Mouse (Mus musculus) embryonic fibroblast, embryonic 13.5 days (primary cell): ENCODE results near the gene Bscl2. TPM values are rescaled to one million over a fixed set of nuclear protein-coding genes. Genes with fewer than 3 reads are reported as not detected.
"Not testable (repeated sequence)": the region's sequence is repeated elsewhere in the genome, so short reads cannot be mapped to it uniquely, and the experiment has no call there.

Experiments used
- H3K27ac ChIP-seq: 2 replicates; pipeline ENCODE4 v1.5.1; 2012; ENCODE audit warnings: low read length, control low read depth, inconsistent platforms; ENCODE audit not compliant: insufficient read depth
- H3K4me1 ChIP-seq: 2 replicates; pipeline ENCODE4 v1.6.1; 2011; ENCODE audit warnings: low read length; ENCODE audit not compliant: control insufficient read depth, insufficient read depth
- H3K4me3 ChIP-seq: 2 replicates; pipeline ENCODE4 v1.5.1; 2011; ENCODE audit warnings: mild to moderate bottlenecking, control low read depth, low read length; ENCODE audit not compliant: insufficient read depth
- CTCF ChIP-seq: IDR thresholded peaks from 2 replicates; pipeline ENCODE4 v1.5.1; 2011; ENCODE audit warnings: mild to moderate bottlenecking, control low read depth, low read length, moderate library complexity, borderline replicate concordance; ENCODE audit not compliant: insufficient read depth
- POLR2A ChIP-seq: IDR thresholded peaks from 2 replicates; pipeline ENCODE4 v1.6.1; 2011; ENCODE audit warnings: low read depth, mild to moderate bottlenecking, control low read depth, low read length, moderate library complexity
- polyA plus RNA-seq: library from polyadenylated mRNA; stranded (reverse); fragments of >200 nt; gene quantifications from 2 replicates; pipeline ENCODE4 v1.2.4, GENCODE M21; 2011; ENCODE audit warnings: low read depth; ENCODE audit not compliant: missing spikeins, insufficient read length

The Bscl2 gene
- polyA plus RNA-seq, 1 experiment: 50.0 TPM

DNA sequence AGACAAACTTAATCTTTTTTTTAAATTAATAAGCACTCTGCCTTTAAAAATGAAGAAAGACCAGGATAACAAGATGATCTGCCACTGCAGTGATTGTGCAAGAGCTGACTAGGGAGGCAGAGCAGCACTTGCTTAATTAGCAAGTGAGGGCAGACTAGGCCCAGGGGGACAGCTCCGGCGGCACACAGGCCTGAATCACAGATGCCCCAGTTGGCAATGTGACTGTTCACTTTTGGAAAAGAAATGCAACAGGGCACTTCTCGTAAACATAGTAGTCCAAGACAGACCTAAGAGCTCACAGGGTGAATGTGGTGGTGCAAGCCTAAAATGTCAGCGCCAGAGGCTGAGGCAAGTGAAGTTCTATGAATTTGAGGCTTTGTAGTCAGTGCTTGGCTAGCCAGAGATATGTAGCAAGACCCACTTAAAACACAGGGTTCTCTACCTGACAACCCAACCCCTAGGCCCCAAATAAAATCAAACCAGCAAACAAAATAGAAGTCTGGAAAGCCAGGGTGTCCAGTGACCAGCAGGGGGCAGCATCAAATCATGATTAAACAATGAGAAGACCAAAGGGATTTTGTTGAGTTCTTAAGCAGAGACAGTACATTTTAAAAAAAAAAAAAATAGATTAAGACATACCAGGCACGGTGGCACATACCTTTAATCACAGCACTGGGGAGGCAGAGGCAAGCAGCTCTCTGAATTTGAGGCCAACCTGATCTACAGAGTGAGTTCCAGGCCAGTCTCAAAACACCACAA, 7.3 kb downstream of the Bscl2 start:
- Histone ChIP-seq H3K27ac (no peak overlapping the region), H3K4me1 (no peaks in the 10 kb centered on the region), H3K4me3 (no peak overlapping the region)
- TF ChIP-seq POLR2A (no peak), CTCF (0 out of 2 replicates have a peak, but pooled peaks have one; percentile 6)

DNA sequence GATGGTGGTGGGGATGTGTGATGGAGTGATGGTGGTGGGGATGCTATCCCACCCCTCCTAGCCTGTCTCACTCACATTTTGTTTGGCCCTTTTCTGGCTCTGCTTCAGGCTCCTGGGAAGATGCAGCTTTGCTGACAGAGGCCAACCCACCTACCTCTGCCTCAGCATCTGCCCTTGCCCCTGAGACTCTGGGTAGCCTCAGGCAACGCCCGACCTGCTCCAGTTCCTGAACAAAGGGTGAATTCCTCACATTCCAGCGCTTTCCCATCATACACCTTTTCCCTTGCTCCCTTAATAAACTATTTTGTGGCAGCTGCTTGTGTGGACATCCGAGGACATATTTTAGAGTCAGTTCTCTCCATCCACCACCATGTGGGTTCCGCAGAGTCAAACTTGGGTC, 11.1 kb downstream of the Bscl2 start:
- Histone ChIP-seq H3K27ac (no peak overlapping the region), H3K4me1 (0 out of 2 replicates have a peak, but pooled peaks cover 2% of the 10 kb centered on the region), H3K4me3 (no peak overlapping the region)
- TF ChIP-seq POLR2A (no peak), CTCF (no peak)

GRCm38 (mm10) chr19:8850402-8850901, 13.2 kb downstream of the Bscl2 start, which contains the start of gene Lrrn4cl:
TSS of gene Lrrn4cl (plus strand) at chr19:8850768.
- peak within 1 kb of the TSS; percentile 64 for H3K27ac ChIP-seq
- TF ChIP-seq CTCF (no peak), POLR2A (peak; percentile 3; the same call in 1 of the 2 replicates)
- no peak within 1 kb of the TSS for H3K4me3 ChIP-seq
- H3K4me1 ChIP-seq: 0 out of 2 replicates have a peak, but pooled peaks cover 2% of the 10 kb centered on the region

DNA sequence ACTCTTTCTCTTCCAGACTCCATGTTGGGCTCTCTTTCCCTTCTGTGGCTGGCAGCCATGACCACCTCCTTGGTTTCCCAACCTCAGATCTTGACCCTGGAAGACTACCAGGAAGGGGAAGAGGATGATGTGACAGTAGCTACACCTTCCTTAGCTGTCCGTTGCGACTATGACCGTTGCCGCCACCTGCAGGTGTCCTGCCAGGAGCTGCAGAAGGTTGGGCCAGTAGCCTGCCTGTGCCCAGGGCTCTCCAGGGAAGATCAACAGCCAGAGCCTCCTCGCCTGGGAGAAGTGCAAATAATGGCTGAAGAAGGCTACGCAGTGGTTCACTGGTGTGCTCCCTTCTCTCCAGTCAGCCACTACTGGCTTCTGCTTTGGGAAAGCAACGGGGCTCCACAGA, 14.4 kb downstream of the Bscl2 start:
- Histone ChIP-seq H3K4me1 (0 out of 2 replicates have a peak, but pooled peaks cover 2% of the 10 kb centered on the region), H3K27ac (no peak overlapping the region), H3K4me3 (no peak overlapping the region)
- no peak for TF ChIP-seq CTCF
- no peak for TF ChIP-seq POLR2A

- Histone ChIP-seq H3K4me1 (0 out of 2 replicates have a peak, but pooled peaks cover 2% of the 10 kb centered on the region), H3K4me3 (no peak overlapping the region), H3K27ac (no peak overlapping the region)
- TF ChIP-seq POLR2A: no peak
- no peak for TF ChIP-seq CTCF
Measured at GRCm38 (mm10) chr19:8852236-8852928, 15.1 kb downstream of the Bscl2 start.

GRCm38 (mm10) chr19:8853117-8853516, 15.8 kb downstream of the Bscl2 start:
- TF ChIP-seq POLR2A: no peak
- TF ChIP-seq CTCF: no peak
- Histone ChIP-seq H3K4me3 (no peak overlapping the region), H3K27ac (no peak overlapping the region), H3K4me1 (0 out of 2 replicates have a peak, but pooled peaks cover 2% of the 10 kb centered on the region)

DNA sequence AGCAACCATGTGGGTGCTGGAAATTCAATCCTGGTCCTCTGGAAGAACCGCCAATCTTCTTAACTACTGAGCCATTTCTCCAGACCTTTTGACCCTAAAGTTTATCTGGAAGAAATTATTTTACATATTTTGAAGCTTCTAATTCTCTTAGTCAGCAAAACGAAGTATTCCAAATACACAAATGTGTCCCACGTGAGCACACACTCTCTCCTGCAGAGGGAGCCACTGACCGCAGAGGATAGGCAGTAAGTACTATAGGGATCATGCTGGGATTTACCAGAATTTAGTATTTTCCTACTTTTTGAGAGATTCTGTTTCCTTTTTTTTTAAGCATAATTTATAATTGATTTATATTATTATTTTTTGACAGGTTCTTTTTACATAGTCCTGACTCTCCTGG, 20.4 kb downstream of the Bscl2 start:
- Histone ChIP-seq H3K4me3 (no peak overlapping the region), H3K4me1 (no peaks in the 10 kb centered on the region), H3K27ac (no peak overlapping the region)
- peak; percentile 70; the same call in 1 of the 2 replicates for TF ChIP-seq CTCF
- no peak for TF ChIP-seq POLR2A

- TF ChIP-seq POLR2A (no peak), CTCF (no peak)
- no peak overlapping the region for H3K4me3 ChIP-seq
- no peak overlapping the region for H3K27ac ChIP-seq
- H3K4me1 ChIP-seq: no peaks in the 10 kb centered on the region
Measured at GRCm38 (mm10) chr19:8859018-8859417, 21.8 kb downstream of the Bscl2 start.

GRCm38 (mm10) chr19:8864265-8864664, 27.0 kb downstream of the Bscl2 start:
- H3K4me1 ChIP-seq: no peaks in the 10 kb centered on the region
- H3K27ac ChIP-seq: no peak overlapping the region
- H3K4me3 ChIP-seq: no peak overlapping the region
- TF ChIP-seq CTCF: no peak
- TF ChIP-seq POLR2A: no peak

- H3K4me3 ChIP-seq, H3K4me1 ChIP-seq, H3K27ac ChIP-seq: not testable (repeated sequence)
Measured at GRCm38 (mm10) chr19:8870381-8870780, 33.1 kb downstream of the Bscl2 start.
